Mouse (Mus musculus) stomach, postnatal 0 days (tissue): ENCODE measurements around the gene Gm30191. TPM values are rescaled to one million over a fixed set of nuclear protein-coding genes. Genes with fewer than 3 reads are reported as not detected.

Experiments used
- ATAC-seq: fragments of 200-750 bp; cut with Nextera tagmentation; 2 replicates; pipeline ENCODE4 v1.8.0; 2017; ENCODE audit not compliant: low FRiP score, low TSS enrichment
- DNase-seq: peaks from one replicate; pipeline ENCODE4 v3.0.0-alpha.2; 2016; ENCODE audit warnings: low spot score
- H3K27ac ChIP-seq: fragments of 300-500 bp; sonication (generic); replicated peaks from 2 replicates; pipeline ENCODE4 v1.5.1; 2014; ENCODE audit warnings: mild to moderate bottlenecking, control low read depth
- H3K27me3 ChIP-seq: fragments of 300-500 bp; sonication (generic); 2 replicates; pipeline ENCODE4 v1.6.1; 2014; ENCODE audit warnings: low read length; ENCODE audit not compliant: control insufficient read depth, insufficient read depth
- H3K36me3 ChIP-seq: fragments of 300-500 bp; sonication (generic); 2 replicates; pipeline ENCODE4 v1.6.1; 2014; ENCODE audit warnings: low read length, mixed read lengths; ENCODE audit not compliant: control insufficient read depth, insufficient read depth
- H3K4me1 ChIP-seq: fragments of 300-500 bp; sonication (generic); replicated peaks from 2 replicates; pipeline ENCODE4 v1.6.1; 2014; ENCODE audit warnings: antibody characterized with exemption; ENCODE audit not compliant: control insufficient read depth, insufficient read depth
- H3K4me2 ChIP-seq: fragments of 300-500 bp; sonication (generic); replicated peaks from 2 replicates; pipeline ENCODE4 v1.6.1; 2014; ENCODE audit warnings: low read depth, mild to moderate bottlenecking, control low read depth, moderate library complexity
- H3K4me3 ChIP-seq: fragments of 300-500 bp; sonication (generic); 2 replicates; pipeline ENCODE4 v1.5.1; 2014; ENCODE audit warnings: low read depth, low read length, control low read depth
- H3K9ac ChIP-seq: fragments of 300-500 bp; sonication (generic); 2 replicates; pipeline ENCODE4 v1.6.1; 2014; ENCODE audit warnings: mild to moderate bottlenecking, low read length, control low read depth, mixed read lengths
- H3K9me3 ChIP-seq: fragments of 300-500 bp; sonication (generic); 2 replicates; pipeline ENCODE4 v1.6.1; 2016; ENCODE audit warnings: low read length; ENCODE audit not compliant: control insufficient read depth
- CTCF ChIP-seq: IDR thresholded peaks from 2 replicates; pipeline ENCODE4 v1.5.1; 2016; ENCODE audit warnings: antibody characterized with exemption, low read depth, mild to moderate bottlenecking, moderate library complexity
- EP300 ChIP-seq: optimal IDR thresholded peaks from 2 replicates; pipeline ENCODE3; 2016; ENCODE audit warnings: antibody characterized with exemption
- WGBS: fragments of 180-500 bp; shearing (Covaris S2); extraction: QIAGEN DNeasy Blood & Tissue Kit; methylation state at CpG from one replicate; pipeline ENCODE4 v1.1.7; 2014; 5-methylcytosine and 5-hydroxymethylcytosine counted together
- polyA plus RNA-seq: library from polyadenylated mRNA; unstranded; fragments of >200 nt; fragmentation: Nextera tagmentation; extraction: Ambion mirVana; gene quantifications from 2 replicates; pipeline ENCODE4 v1.2.1, GENCODE M21; 2015

Gene Gm30191
- polyA plus RNA-seq, 1 experiment from 2014 or later: not detected

DNA sequence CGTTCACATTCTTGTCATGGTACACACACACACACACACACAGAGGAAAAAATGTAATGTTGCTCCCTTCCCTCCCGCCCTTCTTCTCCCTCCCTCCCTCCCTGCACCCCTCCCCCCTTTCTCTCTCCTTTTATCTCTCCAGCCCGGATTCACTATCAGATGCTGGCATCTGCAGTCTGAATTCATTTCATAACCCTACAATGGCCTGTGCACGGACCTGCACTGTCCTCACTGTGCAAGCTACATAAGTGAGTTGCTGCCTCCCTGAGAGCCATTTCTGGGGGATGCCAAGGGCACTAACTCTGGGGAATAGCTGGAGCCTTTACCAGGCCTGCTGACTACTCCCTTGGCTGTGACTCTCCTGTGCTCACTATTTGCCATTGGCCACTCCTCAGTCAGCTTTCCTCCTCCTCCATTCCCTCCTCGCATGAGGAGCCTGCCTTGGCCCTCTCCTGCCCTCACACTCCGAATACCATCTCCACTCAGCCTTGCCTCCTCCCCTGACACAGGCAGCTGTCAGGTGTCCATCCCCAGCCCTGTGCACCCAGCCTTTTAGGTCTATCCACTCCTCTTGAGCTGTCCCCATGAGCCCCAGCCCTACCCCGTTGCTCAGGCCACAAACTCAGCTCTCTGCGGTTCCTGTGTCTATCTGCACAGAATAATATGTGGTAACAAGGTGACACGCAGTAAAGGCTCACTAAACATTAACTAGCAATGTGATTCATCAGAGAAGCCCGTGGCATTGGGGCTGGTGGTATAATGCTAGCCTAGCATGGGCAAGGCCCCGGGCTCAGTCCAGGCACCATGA is 23.7 kb upstream of the Gm30191 start:
- H3K4me1 ChIP-seq: no peaks in the 10 kb centered on the region
- H3K27me3 ChIP-seq: no peaks in the 10 kb centered on the region
- H3K36me3 ChIP-seq: no peaks in the 10 kb centered on the region
- no peak overlapping the region for H3K9ac ChIP-seq
- WGBS: 49% methylated on average over 11 of the region's 11 CpGs
- H3K9me3 ChIP-seq: no peaks in the 10 kb centered on the region
- ATAC-seq (peak; percentile 72), DNase-seq (peak; percentile 42)
- H3K4me3 ChIP-seq: no peak overlapping the region
- H3K27ac ChIP-seq: no peak overlapping the region
- H3K4me2 ChIP-seq: no peak overlapping the region
- TF ChIP-seq CTCF (no peak), EP300 (no peak)

DNA sequence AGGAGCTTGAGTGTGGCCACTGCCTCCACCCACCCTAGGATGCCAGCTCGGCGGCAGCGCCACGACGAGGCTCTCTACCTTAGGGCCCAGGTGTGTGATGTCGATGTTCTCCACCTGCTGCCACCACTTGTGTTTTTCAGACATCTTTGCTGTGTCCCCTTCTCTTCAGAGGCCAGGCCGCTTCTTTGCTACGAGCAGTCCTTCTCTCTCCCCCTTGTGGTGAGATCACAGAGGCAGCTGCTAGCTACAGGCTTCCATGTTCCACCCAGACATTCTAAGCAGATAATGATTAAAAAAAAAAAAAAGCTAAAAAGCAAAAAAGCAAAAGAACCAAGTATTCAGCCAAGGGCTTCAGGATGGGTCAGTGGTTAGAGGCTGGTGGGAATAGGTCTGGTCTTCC is 19.5 kb upstream of the Gm30191 start, which contains the start of gene Catsper4:
Gene Catsper4 (minus strand): TSS at position 190 of the 400 bp plus-strand sequence.
- Histone ChIP-seq H3K36me3 (no peaks in the 10 kb centered on the region), H3K4me1 (no peaks in the 10 kb centered on the region), H3K4me3 (no peak within 1 kb of the TSS), H3K9ac (no peak within 1 kb of the TSS), H3K27me3 (no peaks in the 10 kb centered on the region), H3K9me3 (no peaks in the 10 kb centered on the region), H3K27ac (no peak within 1 kb of the TSS), H3K4me2 (no peak within 1 kb of the TSS)
- TF ChIP-seq CTCF: peak; percentile 55
- no peak for TF ChIP-seq EP300
- ATAC-seq: no peak
- WGBS: 71% methylated on average over 8 of the region's 8 CpGs
- DNase-seq: no peak

DNA sequence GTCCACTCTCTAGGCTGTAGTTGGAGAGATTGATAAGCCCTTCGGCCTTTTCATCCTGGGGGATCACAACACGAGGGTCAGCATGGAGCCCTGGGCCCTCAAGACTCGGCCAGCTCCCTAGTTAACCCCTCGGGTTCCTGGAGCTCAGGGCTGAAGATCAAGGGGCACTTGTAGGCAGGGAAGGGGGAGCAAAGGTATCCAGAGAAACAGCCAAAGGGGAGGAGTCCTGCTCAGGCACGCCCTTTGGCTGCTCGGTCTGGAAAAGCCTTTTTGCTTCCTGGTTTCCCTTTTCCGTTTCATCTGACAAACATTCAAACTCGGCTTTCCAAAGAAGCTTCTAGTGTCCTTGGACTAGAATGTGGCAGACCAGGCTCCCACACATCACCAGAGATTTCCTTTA is 16.3 kb upstream of the Gm30191 start:
- no peaks in the 10 kb centered on the region for H3K27me3 ChIP-seq
- H3K27ac ChIP-seq: no peak overlapping the region
- no peak overlapping the region for H3K4me2 ChIP-seq
- DNase-seq (peak; percentile 49), ATAC-seq (peak; percentile 45)
- H3K9ac ChIP-seq: no peak overlapping the region
- TF ChIP-seq CTCF: no peak
- TF ChIP-seq EP300: no peak
- H3K9me3 ChIP-seq: no peaks in the 10 kb centered on the region
- WGBS: 23% methylated on average over 8 of the region's 8 CpGs
- no peaks in the 10 kb centered on the region for H3K36me3 ChIP-seq
- no peaks in the 10 kb centered on the region for H3K4me1 ChIP-seq
- no peak overlapping the region for H3K4me3 ChIP-seq

DNA sequence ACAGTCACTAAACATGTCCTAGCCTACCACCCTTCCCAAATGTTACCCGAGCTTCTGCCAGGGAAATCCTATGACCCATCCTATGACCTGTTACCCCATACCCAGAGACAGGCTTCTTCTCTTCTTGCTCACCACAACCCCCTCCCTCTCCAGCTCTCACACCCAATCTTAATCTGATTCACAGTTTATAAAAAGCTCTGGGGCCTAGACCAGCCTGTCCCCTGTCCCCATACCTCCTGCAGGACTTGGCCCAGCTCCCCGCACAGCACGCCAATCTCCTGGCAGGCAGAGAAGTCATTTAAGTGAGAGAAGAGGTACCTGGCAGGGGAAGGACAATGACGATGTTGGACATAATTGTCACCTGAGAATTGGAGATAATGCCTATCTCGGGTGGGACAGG is 11.9 kb upstream of the Gm30191 start:
- Histone ChIP-seq H3K27me3 (no peaks in the 10 kb centered on the region), H3K4me3 (no peak overlapping the region), H3K4me1 (no peaks in the 10 kb centered on the region), H3K4me2 (no peak overlapping the region), H3K9me3 (no peaks in the 10 kb centered on the region), H3K9ac (no peak overlapping the region), H3K36me3 (no peaks in the 10 kb centered on the region), H3K27ac (no peak overlapping the region)
- DNase-seq (no peak), ATAC-seq (no peak)
- no peak for TF ChIP-seq CTCF
- TF ChIP-seq EP300: no peak
- WGBS: 75% methylated on average over 5 of the region's 5 CpGs

DNA sequence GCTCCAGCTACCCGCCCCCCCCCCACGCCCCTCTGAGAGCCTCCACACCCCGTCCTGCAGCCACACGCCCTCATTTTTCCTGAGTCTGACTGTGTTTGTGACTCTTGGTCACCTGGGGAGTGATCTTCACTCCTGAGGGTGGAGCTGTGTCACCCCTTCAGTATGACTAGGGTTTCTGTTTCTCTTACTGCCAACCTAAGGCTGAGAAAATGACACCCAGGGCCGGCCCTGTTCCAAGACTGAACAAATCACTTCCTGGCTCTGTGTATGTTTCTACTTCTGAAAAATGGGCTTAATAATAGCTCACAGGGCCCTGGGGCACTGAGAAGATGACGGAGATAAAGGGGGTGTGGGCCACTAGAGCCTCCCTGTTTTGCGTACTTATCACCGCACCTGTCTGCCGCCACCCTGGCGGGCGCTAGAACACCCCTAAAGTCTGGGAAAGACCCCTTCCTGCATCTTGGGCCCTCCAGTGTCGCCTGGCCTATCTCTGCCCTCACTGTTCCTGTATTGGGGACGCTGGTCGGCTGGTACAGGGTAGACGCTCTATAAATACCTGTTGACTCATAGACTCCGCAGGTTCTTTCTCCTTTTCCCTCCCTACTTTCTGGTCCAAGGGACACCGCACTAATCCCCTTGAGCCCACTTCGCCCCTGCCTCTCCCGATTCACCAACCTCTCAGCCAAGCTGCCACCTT is 9.0 kb upstream of the Gm30191 start:
- H3K4me1 ChIP-seq: no peaks in the 10 kb centered on the region
- ATAC-seq (peak; percentile 77), DNase-seq (peak; percentile 51)
- H3K36me3 ChIP-seq: no peaks in the 10 kb centered on the region
- H3K4me2 ChIP-seq: peak overlapping the region; percentile 50
- no peaks in the 10 kb centered on the region for H3K27me3 ChIP-seq
- no peaks in the 10 kb centered on the region for H3K9me3 ChIP-seq
- peak overlapping the region; percentile 59 for H3K9ac ChIP-seq
- H3K4me3 ChIP-seq: peak overlapping the region; percentile 46
- H3K27ac ChIP-seq: peak overlapping the region; percentile 91
- TF ChIP-seq CTCF (no peak), EP300 (no peak)
- WGBS: 20% methylated on average over 19 of the region's 19 CpGs

DNA sequence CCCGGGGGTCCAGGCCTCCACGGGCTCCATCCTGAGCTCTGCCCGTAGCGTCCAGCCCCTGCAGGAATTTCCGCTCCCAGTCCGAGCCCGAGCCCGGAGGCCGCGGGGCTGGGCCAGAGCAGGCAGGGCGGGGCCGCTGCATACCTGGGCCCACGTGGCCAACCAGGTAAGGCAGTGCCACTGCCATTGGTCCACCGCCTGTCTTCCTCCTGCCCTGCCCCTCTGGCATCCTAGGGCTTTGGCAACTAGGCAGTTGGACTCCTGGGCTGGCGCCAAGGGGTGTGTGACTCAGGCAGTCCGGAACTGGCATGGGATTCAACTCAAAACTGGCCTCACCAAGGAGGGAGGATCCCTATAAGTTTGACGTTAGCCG is 8.5 kb upstream of the Gm30191 start, which contains the start of gene Cnksr1:
Gene Cnksr1 (minus strand): TSS at position 121 of the 373 bp plus-strand sequence.
- H3K4me2 ChIP-seq: peak within 1 kb of the TSS; percentile 50
- DNase-seq (peak; percentile 98), ATAC-seq (peak; percentile 98)
- peak within 1 kb of the TSS; percentile 59 for H3K9ac ChIP-seq
- peak within 1 kb of the TSS; percentile 46 for H3K4me3 ChIP-seq
- H3K4me1 ChIP-seq: no peaks in the 10 kb centered on the region
- TF ChIP-seq CTCF (0 out of 2 replicates have a peak, but pooled peaks have one; percentile 1), EP300 (no peak)
- WGBS: 2% methylated on average over 18 of the region's 18 CpGs
- no peaks in the 10 kb centered on the region for H3K9me3 ChIP-seq
- no peaks in the 10 kb centered on the region for H3K27me3 ChIP-seq
- H3K36me3 ChIP-seq: no peaks in the 10 kb centered on the region
- H3K27ac ChIP-seq: peak within 1 kb of the TSS; percentile 91
